Mouse (Mus musculus): ENCODE measurements around the gene Vamp4.
A peak's percentile ranks its signal among the peaks of the same experiment; 100 is the strongest.
"Not testable (repeated sequence)": the region's sequence is repeated elsewhere in the genome, so short reads cannot be mapped to it uniquely, and the experiment has no call there.

Gene Vamp4

GRCm38 (mm10) chr1:162589443-162589842, 19.1 kb downstream of the Vamp4 start:
- peak; percentile 62 for DNase-seq (ENCODE audit: extremely low spot score, low spot score)

- no peak for DNase-seq (ENCODE audit: extremely low spot score, low spot score)
These were observed 20.2 kb downstream of the Vamp4 start for GRCm38 (mm10) chr1:162590415-162590997.

GRCm38 (mm10) chr1:162597379-162598102, 27.2 kb downstream of the Vamp4 start:
- no peak for DNase-seq (ENCODE audit: extremely low spot score, low spot score)

- no peak for DNase-seq (ENCODE audit: extremely low spot score, low spot score)
These were observed 29.3 kb downstream of the Vamp4 start for GRCm38 (mm10) chr1:162599617-162600016.

- DNase-seq (ENCODE audit: extremely low spot score, low spot score), result peak; percentile 40
These were observed 31.0 kb downstream of the Vamp4 start for GRCm38 (mm10) chr1:162601288-162601687.

GRCm38 (mm10) chr1:162608127-162608526, 37.8 kb downstream of the Vamp4 start:
- no peak for DNase-seq (ENCODE audit: extremely low spot score, low spot score)

- DNase-seq (ENCODE audit: extremely low spot score, low spot score), result no peak
These were observed 39.4 kb downstream of the Vamp4 start for GRCm38 (mm10) chr1:162609633-162610250.

DNA sequence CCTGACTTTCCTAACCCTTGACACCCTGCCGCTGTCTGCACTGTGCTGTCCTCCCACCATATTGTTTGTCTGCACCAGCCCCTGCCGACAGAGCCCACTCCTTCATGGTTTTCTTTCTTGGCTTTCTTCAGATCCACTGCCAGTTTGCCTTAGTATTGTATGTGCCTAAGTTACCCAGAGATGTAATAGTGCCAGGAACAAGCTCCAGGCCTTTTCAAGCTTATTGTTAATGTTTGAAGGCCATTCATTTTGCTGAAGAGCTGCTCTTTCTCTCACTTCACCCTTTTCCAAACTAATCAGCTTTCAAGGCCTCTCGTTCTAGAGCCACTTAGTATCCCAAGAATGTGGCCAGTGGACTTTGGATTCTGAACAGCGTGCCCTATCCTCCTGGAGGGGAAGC, 40.9 kb downstream of the Vamp4 start:
- DNase-seq (ENCODE audit: extremely low spot score, low spot score), result no peak

DNA sequence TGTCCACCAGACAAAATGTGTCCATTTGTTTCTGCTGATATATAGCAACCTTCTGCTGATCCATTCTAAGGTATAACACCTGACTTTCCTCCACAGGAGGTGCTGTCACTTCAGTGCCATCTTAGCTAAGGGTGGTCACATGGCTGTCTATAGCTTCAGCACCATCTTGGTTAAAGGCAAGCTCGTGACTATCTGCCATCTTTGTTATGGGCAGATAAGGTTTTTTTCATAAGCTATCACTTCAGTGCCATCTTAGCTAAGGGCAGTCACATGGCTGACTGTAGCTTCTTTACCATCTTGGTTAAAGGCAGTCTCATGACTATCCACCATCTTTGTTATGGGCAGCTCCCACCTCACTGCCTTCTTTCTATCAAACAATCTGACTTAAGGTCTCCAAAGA, 45.2 kb downstream of the Vamp4 start:
- DNase-seq (ENCODE audit: extremely low spot score, low spot score), result no peak

DNA sequence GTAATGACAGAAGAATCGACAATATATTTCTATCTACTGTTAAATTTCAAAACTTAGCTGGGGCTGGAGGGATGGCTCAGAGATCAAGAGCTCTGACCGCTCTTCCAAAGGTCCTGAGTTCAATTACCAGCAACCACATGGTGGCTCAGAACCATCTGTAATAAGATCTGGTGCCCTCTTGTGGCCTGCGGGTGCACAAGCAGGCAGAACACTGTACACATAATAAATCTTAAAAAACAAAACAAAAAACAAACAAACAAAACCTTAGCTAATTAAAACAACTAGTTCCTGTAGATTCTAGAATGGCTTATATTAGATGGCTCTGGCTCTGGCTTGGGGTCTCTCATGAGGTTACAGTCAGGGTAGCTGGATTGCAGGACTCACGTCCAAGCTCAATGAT, 50.2 kb downstream of the Vamp4 start:
- DNase-seq (ENCODE audit: extremely low spot score, low spot score), result no peak

GRCm38 (mm10) chr1:162623895-162624294, 53.6 kb downstream of the Vamp4 start:
- no peak for DNase-seq (ENCODE audit: extremely low spot score, low spot score)

- no peak for DNase-seq (ENCODE audit: extremely low spot score, low spot score)
These were observed 54.9 kb downstream of the Vamp4 start for GRCm38 (mm10) chr1:162625229-162625628.

DNA sequence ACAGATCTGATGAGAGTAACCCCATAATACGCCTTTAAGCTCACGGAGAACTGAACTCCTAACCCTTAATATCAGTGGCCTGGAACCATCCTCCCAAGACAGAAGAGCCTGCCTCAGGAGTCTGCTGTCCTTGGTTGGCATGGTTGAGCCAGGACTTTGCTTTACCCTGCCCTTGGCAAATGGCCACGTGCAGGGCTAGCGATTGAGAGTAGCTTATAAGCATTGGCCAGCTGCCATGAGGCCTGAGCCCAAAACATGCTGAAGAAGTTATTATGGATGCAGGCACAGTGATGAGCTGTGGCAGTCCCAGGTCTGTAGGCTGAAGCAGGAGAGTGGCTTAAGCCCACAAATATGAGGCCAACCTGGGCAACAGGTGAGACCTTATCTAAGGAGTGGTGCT, 57.5 kb downstream of the Vamp4 start:
- not testable (repeated sequence) for DNase-seq (ENCODE audit: extremely low spot score, low spot score)

DNA sequence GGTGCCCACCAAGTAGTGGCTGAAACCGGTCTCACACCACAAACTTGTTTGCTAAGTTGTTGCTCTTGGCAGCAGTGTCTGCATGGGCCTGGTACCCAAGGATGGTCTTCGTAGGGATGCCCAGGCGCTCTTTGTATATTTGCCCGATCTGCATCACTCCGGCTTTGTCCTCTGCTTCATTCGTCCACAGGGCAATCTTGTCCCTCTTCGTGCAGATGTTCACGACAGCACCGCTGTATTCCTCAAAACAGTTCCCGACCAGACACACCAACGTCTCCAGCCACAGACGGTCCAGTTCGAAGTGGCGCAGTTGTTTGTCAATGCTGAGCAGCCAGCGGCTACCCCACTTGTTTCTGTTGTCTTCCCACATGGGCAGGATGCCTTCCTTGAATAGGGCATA, 58.0 kb downstream of the Vamp4 start:
- DNase-seq (ENCODE audit: extremely low spot score, low spot score), result not testable (repeated sequence)

GRCm38 (mm10) chr1:162635291-162635931, 65.1 kb downstream of the Vamp4 start:
- DNase-seq (ENCODE audit: extremely low spot score, low spot score), result not testable (repeated sequence)

DNA sequence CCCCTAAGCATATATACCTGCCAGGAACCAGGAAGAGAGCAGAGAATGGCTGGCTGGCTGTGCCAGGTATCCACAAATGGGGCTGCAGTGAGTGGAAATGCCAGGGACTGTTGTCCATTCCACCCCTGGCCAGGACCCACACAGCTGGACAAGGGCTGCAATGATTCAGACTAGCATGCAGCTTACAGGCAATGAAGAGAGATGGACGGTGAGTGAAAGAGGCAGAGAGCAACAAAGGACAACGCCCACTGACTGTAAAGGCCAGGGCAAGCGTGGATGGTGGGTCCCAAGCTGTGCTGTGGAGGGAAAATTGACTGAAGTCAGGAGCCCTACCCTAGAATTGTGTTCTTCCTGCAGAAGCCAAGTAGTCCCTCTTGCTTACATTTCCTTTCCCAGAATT, 66.2 kb downstream of the Vamp4 start:
- no peak for DNase-seq (ENCODE audit: extremely low spot score, low spot score)

DNA sequence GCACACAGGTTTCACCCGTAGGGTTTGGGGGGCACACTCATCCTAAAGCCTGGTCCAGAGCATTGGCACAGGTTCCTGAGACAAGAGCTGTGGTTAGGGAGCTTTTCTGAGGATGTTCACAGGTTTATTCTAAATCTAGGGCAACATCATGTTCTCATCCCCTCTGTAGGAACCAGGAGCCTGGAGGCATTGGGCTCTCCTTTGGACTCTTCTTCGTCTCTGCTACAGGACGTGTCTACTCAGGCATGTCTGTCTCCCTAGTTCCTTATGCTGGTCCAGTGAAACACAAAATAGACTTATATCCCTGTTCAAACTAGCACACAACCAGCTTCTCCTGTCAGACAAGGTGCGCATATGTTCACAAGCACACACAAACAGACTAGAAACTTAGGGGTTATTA, 68.2 kb downstream of the Vamp4 start:
- no peak for DNase-seq (ENCODE audit: extremely low spot score, low spot score)

- no peak for DNase-seq (ENCODE audit: extremely low spot score, low spot score)
These were observed 68.9 kb downstream of the Vamp4 start, which contains the start of gene Myoc for GRCm38 (mm10) chr1:162639051-162639750. Gene Myoc, plus strand, starts transcription at chr1:162639155.

DNA sequence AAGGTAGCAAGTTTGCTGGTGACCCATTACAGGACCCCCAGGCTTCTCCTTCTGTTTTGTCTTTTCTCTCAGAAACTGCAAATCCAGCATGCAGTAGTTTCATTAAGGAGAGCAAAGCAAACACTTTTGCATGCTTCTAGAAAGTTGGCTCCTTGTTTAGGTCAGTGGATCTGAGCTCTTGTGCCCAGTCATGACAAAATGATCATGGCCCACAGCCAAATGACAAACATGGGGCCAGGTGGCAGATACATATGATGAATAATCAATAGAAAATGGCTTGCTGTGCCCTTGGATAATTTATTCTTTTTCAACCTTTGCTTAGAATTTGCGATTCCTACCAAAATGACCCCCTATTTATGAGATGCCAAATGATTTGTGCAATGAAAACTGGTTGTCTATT, 69.5 kb downstream of the Vamp4 start:
- DNase-seq (ENCODE audit: extremely low spot score, low spot score), result no peak

DNA sequence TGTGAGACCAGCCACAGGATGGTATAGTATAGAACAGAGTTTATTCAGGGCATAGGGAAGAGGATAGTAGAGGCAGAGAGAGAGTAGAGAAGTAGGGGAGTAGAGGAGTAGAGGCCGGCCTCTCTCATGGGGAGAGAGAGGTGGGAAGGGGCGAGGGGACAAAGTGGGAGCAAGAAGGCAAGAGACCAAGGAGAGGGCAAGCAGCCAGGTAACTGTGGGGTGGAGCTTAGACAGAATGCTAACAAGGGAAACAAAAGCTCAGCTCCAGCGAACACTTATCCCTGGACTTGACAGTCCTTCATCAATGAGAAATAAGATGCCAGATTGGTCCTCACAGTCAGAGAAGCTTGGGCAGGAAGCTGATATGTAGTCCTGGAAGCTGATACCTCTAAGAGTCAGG, 72.3 kb downstream of the Vamp4 start:
- DNase-seq (ENCODE audit: extremely low spot score, low spot score), result no peak

GRCm38 (mm10) chr1:162643752-162644151, 73.4 kb downstream of the Vamp4 start:
- no peak for DNase-seq (ENCODE audit: extremely low spot score, low spot score)

All from neural tube, embryonic 10.5 days (tissue).